26 mouse cellular contexts compared by ENCODE assay signal in genomic region chr4:34081064-34081463, GRCm38 (mm10). TPM values are rescaled to one million over a fixed set of nuclear protein-coding genes. Genes with fewer than 3 reads are reported as not detected.
DNase-seq lines count a peak whose midpoint lies in the region; ATAC-seq lines count a peak whose summit lies in the region.
"Had no signal": no experiment of that assay in that cellular context is flagged by ENCODE, and none has a peak within 500 bp of the region (broad histone marks: within the 10 kb centered on the region; RNA-seq: fewer than 3 reads in every experiment).

No protein-coding gene starts in this region.

- no peaks in the 10 kb centered on the region for H3K4me1 ChIP-seq in hindbrain, embryonic 10.5 days (replicated peaks)
- no peaks in the 10 kb centered on the region for H3K4me1 ChIP-seq in hindbrain, embryonic 14.5 days (replicated peaks; ENCODE audit: control insufficient read depth, insufficient read depth, low read length)
- H3K4me1 ChIP-seq: forebrain, embryonic 10.5 days; forebrain, embryonic 13.5 days; hindbrain, embryonic 13.5 days had no signal

- peak; percentile 4 for DNase-seq in hindbrain, embryonic 10.5 days (ENCODE audit: low spot score)
- DNase-seq in hindbrain, embryonic 14.5 days (ENCODE audit: low spot score) = no peak
- DNase-seq in embryo, embryonic 10 days (ENCODE audit: low spot score) = peak; percentile 54
- DNase-seq in embryo, embryonic 9.5 days (ENCODE audit: extremely low spot score) = peak; percentile 5
- no peak for DNase-seq in left cerebral cortex, postnatal 4 days
- DNase-seq in spleen, postnatal 36 days (ENCODE audit: low spot score in 2 of 2) = no peak
- DNase-seq: adrenal gland, adult 8-10 months; adrenal gland, postnatal 25 days; cerebellum, adult 11-12 months; cerebellum, adult 8-10 months; cerebellum, postnatal 10 days; cerebellum, postnatal 36 days; gastrocnemius, postnatal 14 days; heart, adult 11 months had no signal

- intact Hi-C loops in left cerebral cortex, postnatal 4 days (cut with DNase I) = no loop called here

- no peak overlapping the region for H3K4me2 ChIP-seq in hindbrain, embryonic 14.5 days (replicated peaks)
- H3K4me2 ChIP-seq: forebrain, embryonic 13.5 days; heart, embryonic 11.5 days; hindbrain, embryonic 13.5 days had no signal

- ATAC-seq in hindbrain, embryonic 14.5 days (ENCODE audit: low FRiP score) = no peak
- ATAC-seq: activated CD4-positive, CD25-positive, alpha-beta regulatory T cell, adult 4 months; forebrain, embryonic 13.5 days; forebrain, embryonic 16.5 days; hindbrain, postnatal 0 days; inflammation-experienced regulatory T-cells, adult 6 months had no signal

- WGBS in hindbrain, embryonic 10.5 days = 56% methylated on average over 3 of the region's 3 CpGs
- 64% methylated on average over 3 of the region's 3 CpGs for WGBS in hindbrain, embryonic 14.5 days

- no peaks in the 10 kb centered on the region for H3K27me3 ChIP-seq in hindbrain, embryonic 10.5 days (ENCODE audit: insufficient read depth, poor library complexity, severe bottlenecking)
- H3K27me3 ChIP-seq in hindbrain, embryonic 14.5 days (ENCODE audit: control insufficient read depth, insufficient read depth, low read length) = no peaks in the 10 kb centered on the region
- H3K27me3 ChIP-seq: forebrain, embryonic 13.5 days; hindbrain, embryonic 13.5 days had no signal

- no peaks in the 10 kb centered on the region for H3K9me3 ChIP-seq in hindbrain, embryonic 10.5 days
- no peaks in the 10 kb centered on the region for H3K9me3 ChIP-seq in hindbrain, embryonic 14.5 days (ENCODE audit: control insufficient read depth, low read length)
- H3K9me3 ChIP-seq: forebrain, embryonic 10.5 days; forebrain, embryonic 13.5 days; hindbrain, embryonic 13.5 days had no signal

- no peak overlapping the region for H3K9ac ChIP-seq in hindbrain, embryonic 14.5 days
- H3K9ac ChIP-seq: forebrain, embryonic 13.5 days; hindbrain, embryonic 13.5 days had no signal

- no peak overlapping the region for H3K27ac ChIP-seq in hindbrain, embryonic 10.5 days
- H3K27ac ChIP-seq in hindbrain, embryonic 14.5 days = no peak overlapping the region
- H3K27ac ChIP-seq: forebrain, embryonic 10.5 days; forebrain, embryonic 13.5 days; hindbrain, embryonic 13.5 days; hindbrain, postnatal 0 days had no signal

- no peaks in the 10 kb centered on the region for H3K36me3 ChIP-seq in hindbrain, embryonic 10.5 days
- H3K36me3 ChIP-seq in hindbrain, embryonic 14.5 days (replicated peaks; ENCODE audit: control insufficient read depth, insufficient read depth) = no peaks in the 10 kb centered on the region
- H3K36me3 ChIP-seq: forebrain, embryonic 10.5 days; hindbrain, embryonic 13.5 days had no signal

- H3K4me3 ChIP-seq in hindbrain, embryonic 10.5 days = no peak overlapping the region
- H3K4me3 ChIP-seq in hindbrain, embryonic 14.5 days (replicated peaks; ENCODE audit: low read length) = no peak overlapping the region
- H3K4me3 ChIP-seq: forebrain, embryonic 10.5 days; forebrain, embryonic 13.5 days; hindbrain, embryonic 13.5 days had no signal

RNA-seq across cellular contexts. Expression of gene Spaca1, which starts 31.1 kb away (rescaled TPM):
- 1.5 and 2.7 TPM in 2 replicates for polyA plus RNA-seq in hindbrain, embryonic 10.5 days (2016; fragmentation: Nextera tagmentation; extraction: Ambion mirVana)
- 0.92 and 1.2 TPM in 2 replicates for polyA plus RNA-seq in hindbrain, embryonic 14.5 days (2014; fragmentation: Nextera tagmentation; extraction: Ambion mirVana)
- total RNA-seq in left cerebral cortex, postnatal 4 days (2021) = not detected
- total RNA-seq: ES-E14; gastrocnemius, postnatal 14 days; heart, adult 8-10 months; heart, postnatal 25 days had no signal
- polyA plus RNA-seq: cortical plate, adult 2 months had no signal

Comparison
In these comparisons a context has a peak if more than half of its experiments do, and no peak if none do; other contexts are left out.
1. DNase-seq: peak in hindbrain, embryonic 10.5 days (single experiment), embryo, embryonic 10 days (single experiment) and embryo, embryonic 9.5 days (single experiment); none in hindbrain, embryonic 14.5 days (single experiment), left cerebral cortex, postnatal 4 days (single experiment) and spleen, postnatal 36 days (0 of 2).